Mouse (Mus musculus) heart, embryonic 14.5 days (tissue): ENCODE measurements around the gene Psmf1. TPM values are rescaled to one million over a fixed set of nuclear protein-coding genes. Genes with fewer than 3 reads are reported as not detected.

Experiments used
- ATAC-seq: fragments of 200-750 bp; cut with Nextera tagmentation; 2 replicates; pipeline ENCODE4 v1.8.0; 2017; ENCODE audit warnings: low read depth, moderate TSS enrichment; ENCODE audit not compliant: insufficient number of reproducible peaks, insufficient read depth, low FRiP score
- H3K27ac ChIP-seq, 2 experiments: fragments of 200-500 bp in 1 of 2; fragments of 300-500 bp in 1 of 2; sonication (generic) in 1 of 2; replicated peaks in 1 of 2; 2 replicates each; pipeline ENCODE4 v1.5.1; 2012 to 2014; ENCODE audit warnings: low read depth in 2 of 2, low read length in 2 of 2, control low read depth in 1 of 2, mild to moderate bottlenecking in 1 of 2, mixed read lengths in 1 of 2; ENCODE audit not compliant: control insufficient read depth in 1 of 2, insufficient read depth in 1 of 2
- H3K27me3 ChIP-seq: fragments of 300-500 bp; sonication (generic); 2 replicates; pipeline ENCODE4 v1.6.1; 2014; ENCODE audit warnings: mild to moderate bottlenecking, low read length, control low read depth; ENCODE audit not compliant: control insufficient read depth, insufficient read depth
- H3K36me3 ChIP-seq: fragments of 300-500 bp; sonication (generic); 2 replicates; pipeline ENCODE4 v1.6.1; 2014; ENCODE audit warnings: mild to moderate bottlenecking, control low read depth, low read length, mixed read lengths; ENCODE audit not compliant: control insufficient read depth, insufficient read depth
- H3K4me1 ChIP-seq, 2 experiments: fragments of 200-500 bp in 1 of 2; fragments of 300-500 bp in 1 of 2; sonication (generic) in 1 of 2; 2 replicates each; pipeline ENCODE4 v1.6.1; 2012 to 2014; ENCODE audit warnings: low read length in 2 of 2, control low read depth in 1 of 2, mixed read lengths in 1 of 2; ENCODE audit not compliant: control insufficient read depth in 2 of 2, insufficient read depth in 2 of 2
- H3K4me2 ChIP-seq: fragments of 300-500 bp; sonication (generic); 2 replicates; pipeline ENCODE4 v1.6.1; 2014; ENCODE audit warnings: mild to moderate bottlenecking, low read length
- H3K4me3 ChIP-seq, 2 experiments: fragments of 200-500 bp in 1 of 2; fragments of 300-500 bp in 1 of 2; sonication (generic) in 1 of 2; 2 replicates each; pipeline ENCODE4 v1.5.1; 2012 to 2014; ENCODE audit warnings: low read length in 2 of 2, mild to moderate bottlenecking in 2 of 2, control low read depth in 1 of 2, low read depth in 1 of 2, moderate library complexity in 1 of 2; ENCODE audit not compliant: control insufficient read depth in 1 of 2, insufficient read depth in 1 of 2
- H3K9ac ChIP-seq: fragments of 300-500 bp; sonication (generic); 2 replicates; pipeline ENCODE4 v1.6.1; 2014; ENCODE audit warnings: mild to moderate bottlenecking, low read length
- H3K9me3 ChIP-seq: fragments of 300-500 bp; sonication (generic); 2 replicates; pipeline ENCODE4 v1.6.1; 2016; ENCODE audit warnings: low read length, control low read depth; ENCODE audit not compliant: control insufficient read depth
- WGBS: fragments of 180-500 bp; shearing (Covaris S2); extraction: QIAGEN DNeasy Blood & Tissue Kit; methylation state at CpG from one replicate; pipeline ENCODE4 v1.1.7; 2014; 5-methylcytosine and 5-hydroxymethylcytosine counted together
- polyA plus RNA-seq: library from polyadenylated mRNA; unstranded; fragments of >200 nt; fragmentation: Nextera tagmentation; extraction: Ambion mirVana; gene quantifications from 2 replicates; pipeline ENCODE4 v1.2.1, GENCODE M21; 2014

The Psmf1 gene
- polyA plus RNA-seq, 1 experiment from 2014 or later = 33.7 TPM

DNA sequence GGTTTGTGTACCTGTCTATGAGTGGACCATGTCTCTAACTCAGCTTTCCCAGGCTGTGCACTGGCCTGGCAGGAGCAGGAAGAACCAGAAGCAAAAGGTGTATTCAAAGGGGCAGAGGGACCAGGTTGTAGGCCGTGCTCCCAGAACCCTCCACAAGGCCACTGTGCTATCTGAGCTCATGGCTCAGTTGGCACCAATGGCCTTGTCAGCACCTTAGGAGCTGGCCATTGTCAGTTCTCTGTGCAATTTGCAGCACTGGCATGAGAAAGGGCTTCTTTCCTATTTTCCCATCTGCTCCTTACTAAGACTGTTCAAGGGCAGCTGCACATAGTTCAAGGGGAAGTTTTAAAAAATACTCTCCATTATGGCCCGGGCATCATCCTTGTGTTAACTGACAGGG lies 20.6 kb upstream of the Psmf1 start:
- H3K9ac ChIP-seq = no peak overlapping the region
- 69% methylated on average over 2 of the region's 2 CpGs for WGBS
- no peak overlapping the region for H3K4me2 ChIP-seq
- H3K27me3 ChIP-seq = peaks cover 10% of the 10 kb centered on the region
- no peaks in the 10 kb centered on the region for H3K9me3 ChIP-seq
- no peak overlapping the region for H3K4me3 ChIP-seq
- H3K36me3 ChIP-seq = no peaks in the 10 kb centered on the region
- H3K4me1 ChIP-seq = no peaks in the 10 kb centered on the region
- no peak for ATAC-seq
- H3K27ac ChIP-seq = no peak overlapping the region

GRCm38 (mm10) chr2:151758806-151759353 lies 14.9 kb upstream of the Psmf1 start:
- Histone ChIP-seq H3K36me3 (no peaks in the 10 kb centered on the region), H3K4me2 (no peak overlapping the region), H3K4me3 (no peak overlapping the region), H3K27ac (no peak overlapping the region), H3K9ac (no peak overlapping the region), H3K4me1 (no peaks in the 10 kb centered on the region), H3K9me3 (no peaks in the 10 kb centered on the region), H3K27me3 (no peaks in the 10 kb centered on the region)
- WGBS = 50% methylated on average over 1 of the region's 1 CpGs
- ATAC-seq = no peak

- Histone ChIP-seq H3K4me1 (no peaks in the 10 kb centered on the region), H3K27me3 (no peaks in the 10 kb centered on the region), H3K27ac (no peak overlapping the region), H3K9me3 (no peaks in the 10 kb centered on the region), H3K4me2 (no peak overlapping the region), H3K4me3 (no peak overlapping the region), H3K9ac (no peak overlapping the region), H3K36me3 (no peaks in the 10 kb centered on the region)
- no peak for ATAC-seq
- 74% methylated on average over 5 of the region's 5 CpGs for WGBS
Measured at GRCm38 (mm10) chr2:151757451-151757850, 13.5 kb upstream of the Psmf1 start.

DNA sequence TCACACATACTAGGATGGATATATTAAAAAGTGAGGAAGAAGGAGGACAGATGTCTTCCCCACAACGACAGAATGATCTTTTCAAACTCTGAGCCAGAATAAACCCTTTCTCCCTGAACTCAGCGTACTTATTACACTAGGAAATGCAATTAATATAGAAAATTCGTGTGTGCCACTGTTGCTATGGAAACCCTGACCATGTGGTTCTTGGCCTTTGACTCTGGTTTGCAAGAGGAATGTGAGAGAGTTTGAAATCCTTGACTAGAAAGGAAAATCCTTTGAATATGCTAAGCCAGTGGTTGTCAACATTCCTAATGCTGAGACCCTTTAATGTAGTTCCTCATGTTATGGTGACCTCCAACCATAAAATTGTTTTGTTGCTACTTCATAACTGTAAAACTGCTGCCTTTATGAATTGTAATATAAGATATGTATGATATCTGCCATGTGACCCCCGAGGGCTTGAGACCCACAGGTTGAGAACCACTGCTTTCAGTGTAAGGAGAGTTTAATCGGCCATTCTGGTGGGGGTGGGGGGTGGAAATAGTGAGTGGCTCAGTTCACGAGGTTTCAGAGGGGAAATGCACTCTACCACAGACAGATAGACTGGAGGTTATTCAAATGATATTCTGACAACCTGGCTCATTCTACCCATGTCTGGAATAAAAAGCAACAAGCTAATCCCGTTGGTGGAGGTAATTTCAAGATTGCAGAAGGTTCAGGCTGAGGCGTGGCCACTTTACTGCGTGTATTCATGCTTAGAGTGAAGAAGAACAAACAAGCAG lies 12.5 kb upstream of the Psmf1 start:
- Histone ChIP-seq H3K27me3 (no peaks in the 10 kb centered on the region), H3K36me3 (no peaks in the 10 kb centered on the region), H3K4me3 (no peak overlapping the region), H3K27ac (no peak overlapping the region), H3K9ac (no peak overlapping the region), H3K4me1 (no peaks in the 10 kb centered on the region), H3K9me3 (no peaks in the 10 kb centered on the region), H3K4me2 (no peak overlapping the region)
- 58% methylated on average over 9 of the region's 9 CpGs for WGBS
- no peak for ATAC-seq

GRCm38 (mm10) chr2:151751330-151751729 lies 7.3 kb upstream of the Psmf1 start:
- 57% methylated on average over 5 of the region's 5 CpGs for WGBS
- no peak for ATAC-seq

GRCm38 (mm10) chr2:151747847-151748705 lies 4.1 kb upstream of the Psmf1 start:
- ATAC-seq = no peak
- no peak overlapping the region for H3K27ac ChIP-seq
- WGBS = 36% methylated on average over 19 of the region's 19 CpGs
- no peaks in the 10 kb centered on the region for H3K36me3 ChIP-seq
- H3K27me3 ChIP-seq = no peaks in the 10 kb centered on the region
- H3K4me3 ChIP-seq = no peak overlapping the region
- H3K4me1 ChIP-seq = no peaks in the 10 kb centered on the region
- no peaks in the 10 kb centered on the region for H3K9me3 ChIP-seq
- H3K4me2 ChIP-seq = no peak overlapping the region
- H3K9ac ChIP-seq = no peak overlapping the region

More at GRCm38 (mm10) chr2:151751330-151751729, 7.3 kb upstream of the Psmf1 start:
- Histone ChIP-seq H3K4me2 (no peak overlapping the region), H3K9me3 (no peaks in the 10 kb centered on the region), H3K4me1 (no peaks in the 10 kb centered on the region), H3K9ac (no peak overlapping the region), H3K27ac (no peak overlapping the region), H3K36me3 (no peaks in the 10 kb centered on the region), H3K27me3 (no peaks in the 10 kb centered on the region), H3K4me3 (no peak overlapping the region)

- no peaks in the 10 kb centered on the region for H3K36me3 ChIP-seq
- H3K27me3 ChIP-seq = no peaks in the 10 kb centered on the region
- no peak overlapping the region for H3K27ac ChIP-seq
- H3K4me2 ChIP-seq = no peak overlapping the region
- 43% methylated on average over 6 of the region's 6 CpGs for WGBS
- H3K4me1 ChIP-seq = peaks cover 3 to 14% of the 10 kb centered on the region in 2 experiments
- H3K9ac ChIP-seq = no peak overlapping the region
- no peak overlapping the region for H3K4me3 ChIP-seq
- no peaks in the 10 kb centered on the region for H3K9me3 ChIP-seq
- no peak for ATAC-seq
Measured at GRCm38 (mm10) chr2:151742850-151743679, 921 bp downstream of the Psmf1 start.
